Comparison of ENCODE assay signal across 17 mouse cellular contexts in genomic region chr1:98073826-98074225, GRCm38 (mm10).
"Had no signal": no experiment of that assay in that cellular context is flagged by ENCODE, and none has a peak within 500 bp of the region (broad histone marks: within the 10 kb centered on the region; RNA-seq: fewer than 3 reads in every experiment).

No protein-coding gene starts in this region.

- H3K4me1 ChIP-seq: liver, embryonic 13.5 days had no signal

- DNase-seq: kidney, adult 9 months; kidney, postnatal 14 days; kidney, postnatal 4 days; left cerebral cortex, postnatal 4 days; liver, embryonic 13.5 days; lung, adult 2 months; lung, postnatal 14 days; lung, postnatal 4 days; right cerebral cortex, adult 18-20 months; right cerebral cortex, postnatal 14 days; right cerebral cortex, postnatal 4 days; thymus, adult 2 months; thymus, postnatal 25 days had no signal

- H3K27me3 ChIP-seq: liver, embryonic 13.5 days; midbrain, embryonic 12.5 days had no signal

- H3K36me3 ChIP-seq: liver, embryonic 13.5 days; midbrain, embryonic 12.5 days had no signal

- H3K9me3 ChIP-seq: liver, embryonic 13.5 days; midbrain, embryonic 12.5 days had no signal

- ATAC-seq: midbrain, embryonic 16.5 days had no signal

- H3K27ac ChIP-seq: liver, embryonic 13.5 days; midbrain, embryonic 12.5 days; stomach, postnatal 0 days had no signal

- H3K4me3 ChIP-seq: liver, embryonic 13.5 days; midbrain, embryonic 12.5 days; myocyte had no signal

- H3K9ac ChIP-seq: liver, embryonic 13.5 days; midbrain, embryonic 12.5 days had no signal

- H3K4me2 ChIP-seq: liver, embryonic 13.5 days; midbrain, embryonic 12.5 days had no signal
